Mouse (Mus musculus) E14TG2a.4 (cell line): ENCODE results near the gene Crmp1.

Experiments
- CTCF ChIP-seq: conservative IDR thresholded peaks from 2 replicates; pipeline ENCODE4 v1.5.1; 2014; ENCODE audit warnings: low read length
- POU5F1 ChIP-seq: IDR thresholded peaks from 2 replicates; pipeline ENCODE4 v1.6.1; 2014; ENCODE audit warnings: low read length, borderline replicate concordance

DNA sequence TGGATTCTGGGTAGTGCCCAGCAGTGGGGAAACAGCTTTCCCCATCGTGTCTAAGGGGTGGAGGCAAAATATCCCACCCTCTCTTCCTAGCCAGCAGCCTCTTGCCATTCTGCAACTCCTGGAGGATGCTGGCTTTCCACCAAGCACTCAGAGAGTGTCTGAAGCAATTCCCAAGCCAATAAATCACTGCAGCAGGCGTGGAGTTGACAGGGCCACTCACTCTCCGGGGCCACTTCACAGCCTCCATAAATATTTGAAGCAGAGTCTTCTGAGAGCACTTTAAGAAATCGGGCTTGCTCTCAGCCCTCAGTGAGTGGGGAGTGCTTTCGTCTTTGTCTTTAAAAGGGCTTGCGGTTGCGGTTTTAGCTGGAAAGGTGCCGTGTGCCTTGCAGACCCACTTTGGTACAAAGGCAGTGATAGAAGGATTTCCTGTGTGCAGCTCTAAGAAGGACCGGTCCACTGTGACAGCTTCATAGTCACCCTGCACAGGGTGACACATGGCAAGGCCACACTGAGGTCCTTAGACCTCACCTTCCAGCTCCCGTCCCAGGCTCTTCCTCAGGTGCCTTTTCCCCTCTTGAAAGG, 45.0 kb upstream of the Crmp1 start:
- TF ChIP-seq CTCF (no peak), POU5F1 (no peak)
